Mouse (Mus musculus) MEL (cell line): ENCODE data around the gene Lrrfip1. TPM values are rescaled to one million over a fixed set of nuclear protein-coding genes. Genes with fewer than 3 reads are reported as not detected.

Source experiments
- DNase-seq: peaks from one replicate; pipeline ENCODE4 v3.0.0; 2011; ENCODE audit warnings: low read depth, low spot score
- H3K27ac ChIP-seq: 2 replicates; pipeline ENCODE4 v1.5.1; 2012; ENCODE audit warnings: low read depth, mild to moderate bottlenecking, control low read depth, low read length, moderate library complexity; ENCODE audit not compliant: control insufficient read depth
- H3K27me3 ChIP-seq, 2 experiments: fragments of 150-350 bp in 1 of 2; sonication (generic) in 1 of 2; 2 replicates each; pipeline ENCODE4 v1.6.1; 2012; ENCODE audit warnings: low read length in 2 of 2, mild to moderate bottlenecking in 2 of 2, improper control_type of control experiment in 1 of 2, moderate library complexity in 1 of 2; ENCODE audit not compliant: insufficient read depth in 2 of 2, control insufficient read depth in 1 of 2
- H3K36me3 ChIP-seq, 2 experiments: 2 replicates each; pipeline ENCODE4 v1.6.1; 2012 to 2014; ENCODE audit warnings: low read length in 2 of 2, improper control_type of control experiment in 1 of 2, inconsistent platforms in 1 of 2, mild to moderate bottlenecking in 1 of 2; ENCODE audit not compliant: insufficient read depth in 2 of 2, control insufficient read depth in 1 of 2
- H3K4me1 ChIP-seq, 2 experiments: fragments of 150-350 bp in 1 of 2; sonication (generic) in 1 of 2; 2 replicates each; pipeline ENCODE4 v1.6.1; 2012; ENCODE audit warnings: low read length in 2 of 2, improper control_type of control experiment in 1 of 2, mild to moderate bottlenecking in 1 of 2; ENCODE audit not compliant: insufficient read depth in 2 of 2, control insufficient read depth in 1 of 2
- H3K4me3 ChIP-seq, 2 experiments: fragments of 150-350 bp in 1 of 2; sonication (generic) in 1 of 2; 2 replicates each; pipeline ENCODE4 v1.5.1; 2012; ENCODE audit warnings: low read depth in 2 of 2, low read length in 2 of 2, mild to moderate bottlenecking in 2 of 2, moderate library complexity in 2 of 2, control low read depth in 1 of 2, improper control_type of control experiment in 1 of 2; ENCODE audit not compliant: control insufficient read depth in 1 of 2, insufficient read depth in 1 of 2
- H3K79me2 ChIP-seq: 2 replicates; pipeline ENCODE4 v1.6.1; 2012; ENCODE audit warnings: mild to moderate bottlenecking, low read length, moderate library complexity; ENCODE audit not compliant: control insufficient read depth, poor library complexity, insufficient read depth
- H3K9ac ChIP-seq: 2 replicates; pipeline ENCODE4 v1.6.1; 2012; ENCODE audit warnings: low read depth, mild to moderate bottlenecking, control low read depth, low read length, moderate library complexity; ENCODE audit not compliant: control insufficient read depth, poor library complexity, severe bottlenecking
- H3K9me3 ChIP-seq: fragments of 150-350 bp; sonication (generic); replicated peaks from 2 replicates; pipeline ENCODE4 v1.6.1; 2012; ENCODE audit warnings: mild to moderate bottlenecking, low read length, improper control_type of control experiment, moderate library complexity; ENCODE audit not compliant: insufficient read depth
- BHLHE40 ChIP-seq: IDR thresholded peaks from 2 replicates; pipeline ENCODE4 v1.6.1; 2012; ENCODE audit warnings: low read depth, mild to moderate bottlenecking, inconsistent platforms, low read length, improper control_type of control experiment, borderline replicate concordance
- CHD1 ChIP-seq: IDR thresholded peaks from 2 replicates; pipeline ENCODE4 v1.6.1; 2012; ENCODE audit warnings: low read depth, mild to moderate bottlenecking, inconsistent platforms, low read length, improper control_type of control experiment
- E2F4 ChIP-seq: IDR thresholded peaks from 2 replicates; pipeline ENCODE4 v1.6.1; 2011; ENCODE audit warnings: low read depth, low read length, improper control_type of control experiment, borderline replicate concordance
- EP300 ChIP-seq, 2 experiments: IDR thresholded peaks; 2 replicates each; pipeline ENCODE4 v1.6.1; 2011; ENCODE audit warnings: improper control_type of control experiment in 2 of 2, low read length in 2 of 2, low read depth in 1 of 2, mild to moderate bottlenecking in 1 of 2
- GATA1 ChIP-seq: IDR thresholded peaks from 2 replicates; pipeline ENCODE4 v1.6.1; 2011; ENCODE audit warnings: low read depth, low read length, improper control_type of control experiment
- HCFC1 ChIP-seq: IDR thresholded peaks from 2 replicates; pipeline ENCODE4 v1.6.1; 2012; ENCODE audit warnings: low read depth, mild to moderate bottlenecking, inconsistent platforms, low read length, improper control_type of control experiment, moderate library complexity
- MXI1 ChIP-seq: IDR thresholded peaks from 2 replicates; pipeline ENCODE4 v1.6.1; 2011; ENCODE audit warnings: mild to moderate bottlenecking, low read depth, low read length, improper control_type of control experiment
- MYB ChIP-seq: IDR thresholded peaks from 2 replicates; pipeline ENCODE4 v1.6.1; 2011; ENCODE audit warnings: mild to moderate bottlenecking, low read depth, low read length, improper control_type of control experiment
- NELFE ChIP-seq: IDR thresholded peaks from 2 replicates; pipeline ENCODE4 v1.6.1; 2011; ENCODE audit warnings: low read depth, low read length, improper control_type of control experiment
- NRF1 ChIP-seq: IDR thresholded peaks from 2 replicates; pipeline ENCODE4 v1.6.1; 2014; ENCODE audit warnings: low read depth, mild to moderate bottlenecking, inconsistent platforms, low read length, improper control_type of control experiment, moderate library complexity; ENCODE audit not compliant: poor library complexity, insufficient read depth, severe bottlenecking
- POLR2A ChIP-seq, 2 experiments: IDR thresholded peaks; 2 replicates each; pipeline ENCODE4 v1.6.1; 2011 to 2012; ENCODE audit warnings: low read length in 2 of 2, mild to moderate bottlenecking in 2 of 2, control low read depth in 1 of 2, improper control_type of control experiment in 1 of 2, low read depth in 1 of 2, moderate library complexity in 1 of 2; ENCODE audit not compliant: control insufficient read depth in 1 of 2, insufficient read depth in 1 of 2, poor library complexity in 1 of 2
- POLR2AphosphoS2 ChIP-seq: IDR thresholded peaks from 2 replicates; pipeline ENCODE4 v1.6.1; 2011; ENCODE audit warnings: low read length, improper control_type of control experiment
- POLR2AphosphoS5 ChIP-seq: IDR thresholded peaks from 2 replicates; pipeline ENCODE4 v1.6.1; 2012; ENCODE audit warnings: low read depth, borderline replicate concordance, mild to moderate bottlenecking, inconsistent platforms, low read length, moderate library complexity, mixed read lengths
- RAD21 ChIP-seq: IDR thresholded peaks from 2 replicates; pipeline ENCODE4 v1.6.1; 2011; ENCODE audit warnings: mild to moderate bottlenecking, low read depth, low read length, improper control_type of control experiment
- RCOR1 ChIP-seq: IDR thresholded peaks from 2 replicates; pipeline ENCODE4 v1.6.1; 2012; ENCODE audit warnings: low read depth, mild to moderate bottlenecking, inconsistent platforms, low read length, improper control_type of control experiment
- SIN3A ChIP-seq: IDR thresholded peaks from 2 replicates; pipeline ENCODE4 v1.6.1; 2012; ENCODE audit warnings: low read length, improper control_type of control experiment, inconsistent platforms
- TAL1 ChIP-seq: IDR thresholded peaks from 2 replicates; pipeline ENCODE4 v1.6.1; 2012; ENCODE audit warnings: mild to moderate bottlenecking, inconsistent platforms, low read length, moderate library complexity, mixed read lengths
- USF2 ChIP-seq, 2 experiments: IDR thresholded peaks; 2 replicates each; pipeline ENCODE4 v1.6.1; 2011 to 2012; ENCODE audit warnings: improper control_type of control experiment in 2 of 2, low read length in 2 of 2, borderline replicate concordance in 1 of 2, inconsistent platforms in 1 of 2, low read depth in 1 of 2, mild to moderate bottlenecking in 1 of 2; ENCODE audit not compliant: insufficient read depth in 1 of 2
- ZC3H11A ChIP-seq: IDR thresholded peaks from 2 replicates; pipeline ENCODE4 v1.6.1; 2012; ENCODE audit warnings: low read depth, mild to moderate bottlenecking, inconsistent platforms, low read length, improper control_type of control experiment
- ZMIZ1 ChIP-seq: IDR thresholded peaks from 2 replicates; pipeline ENCODE4 v1.6.1; 2012; ENCODE audit warnings: low read depth, mild to moderate bottlenecking, inconsistent platforms, low read length, improper control_type of control experiment, moderate library complexity
- ZNF384 ChIP-seq: IDR thresholded peaks from 2 replicates; pipeline ENCODE4 v1.6.1; 2012; ENCODE audit warnings: low read depth, mild to moderate bottlenecking, inconsistent platforms, low read length, improper control_type of control experiment
- polyA plus RNA-seq, 2 experiments: library from polyadenylated mRNA; stranded (reverse) in 1 of 2; unstranded in 1 of 2; fragments of >175 nt in 1 of 2; fragments of >200 nt in 1 of 2; gene quantifications; 2 replicates each; pipeline versions ENCODE4 v1.2.1 to v1.2.4; 2012; ENCODE audit warnings: low replicate concordance in 2 of 2, low read depth in 1 of 2; ENCODE audit not compliant: insufficient read length in 2 of 2, insufficient read depth in 1 of 2, missing spikeins in 1 of 2
- total RNA-seq: library from RNA; depleted of rRNA; stranded (reverse); fragments of 300-350 nt; gene quantifications from 2 replicates; pipeline ENCODE4 v1.2.3, GENCODE M21; 2012

Lrrfip1 gene
- total and polyA plus RNA-seq, 3 experiments = 12.9 to 15.4 TPM; not detected in 1

- TF ChIP-seq ZMIZ1 (no peak), EP300 (IDR thresholded peaks at IDR 0.05; ENCODE audit: low read depth in 1 of 2, low read length in 2 of 2) (no peak), CHD1 (no peak), POLR2AphosphoS5 (no peak), TAL1 (no peak), ZC3H11A (peak; percentile 89), USF2 (IDR thresholded peaks at IDR 0.05; ENCODE audit: borderline replicate concordance in 1 of 2, insufficient read depth in 1 of 2, low read depth in 1 of 2, low read length in 2 of 2) (no peak), RCOR1 (no peak)
Measured at GRCm38 (mm10) chr1:91098887-91099286, 100.3 kb downstream of the Lrrfip1 start (continued).

- H3K9ac ChIP-seq = no peak overlapping the region
- H3K27me3 ChIP-seq = no peaks in the 10 kb centered on the region
- no peaks in the 10 kb centered on the region for H3K4me1 ChIP-seq
- H3K9me3 ChIP-seq = no peaks in the 10 kb centered on the region
- H3K27ac ChIP-seq = no peak overlapping the region
- no peak for TF ChIP-seq MYB
- TF ChIP-seq GATA1 = no peak
- no peak for TF ChIP-seq RAD21
- TF ChIP-seq MXI1 = no peak
- TF ChIP-seq HCFC1 = no peak
- no peak for TF ChIP-seq TAL1
- no peak for TF ChIP-seq POLR2AphosphoS2
- TF ChIP-seq BHLHE40 = no peak
- no peak for TF ChIP-seq ZNF384
- no peak for TF ChIP-seq SIN3A
- no peak for TF ChIP-seq NELFE
- TF ChIP-seq E2F4 = no peak
- TF ChIP-seq NRF1 = no peak
- no peak for TF ChIP-seq POLR2A (IDR thresholded peaks at IDR 0.05; ENCODE audit: control insufficient read depth in 1 of 2, insufficient read depth in 1 of 2, low read depth in 1 of 2, low read length in 2 of 2, poor library complexity in 1 of 2)
- H3K79me2 ChIP-seq = no peaks in the 10 kb centered on the region
- no peak for DNase-seq
- no peak overlapping the region for H3K4me3 ChIP-seq
- no peaks in the 10 kb centered on the region for H3K36me3 ChIP-seq
Measured at GRCm38 (mm10) chr1:91101709-91102440, 103.3 kb downstream of the Lrrfip1 start.
